Mouse (Mus musculus) layer of hippocampus, adult 2 months (tissue): ENCODE results near the gene Armcx6. TPM values are rescaled to one million over a fixed set of nuclear protein-coding genes. Genes with fewer than 3 reads are reported as not detected.
"Not testable (repeated sequence)": the region's sequence is repeated elsewhere in the genome, so short reads cannot be mapped to it uniquely, and the experiment has no call there.

Experiments used
- DNase-seq, 2 experiments: peaks; one replicate each; pipeline ENCODE4 v3.0.0; 2022; ENCODE audit warnings: low spot score in 2 of 2
- H3K27ac ChIP-seq: fragments of 200-600 bp; 2 replicates; pipeline ENCODE4 v1.8.1; 2022
- H3K4me3 ChIP-seq: fragments of 200-600 bp; 2 replicates; pipeline ENCODE4 v1.8.1; 2022; ENCODE audit warnings: mild to moderate bottlenecking
- CTCF ChIP-seq: fragments of 200-600 bp; conservative IDR thresholded peaks from 2 replicates; pipeline ENCODE4 v1.8.1; 2022; ENCODE audit warnings: antibody characterized with exemption, mild to moderate bottlenecking, moderate library complexity
- microRNA-seq, 2 experiments: library from miRNA; unstranded; fragments of <30 nt; microRNA quantifications; one replicate each; pipeline ENCODE4 v1.2.0; 2021
- total RNA-seq, 2 experiments: library from RNA; stranded (reverse); gene quantifications; 2 replicates each; pipeline ENCODE4 v1.2.3; 2021

Armcx6 gene
- total RNA-seq, 2 experiments from 2014 or later = 7.0 to 7.6 TPM

DNA sequence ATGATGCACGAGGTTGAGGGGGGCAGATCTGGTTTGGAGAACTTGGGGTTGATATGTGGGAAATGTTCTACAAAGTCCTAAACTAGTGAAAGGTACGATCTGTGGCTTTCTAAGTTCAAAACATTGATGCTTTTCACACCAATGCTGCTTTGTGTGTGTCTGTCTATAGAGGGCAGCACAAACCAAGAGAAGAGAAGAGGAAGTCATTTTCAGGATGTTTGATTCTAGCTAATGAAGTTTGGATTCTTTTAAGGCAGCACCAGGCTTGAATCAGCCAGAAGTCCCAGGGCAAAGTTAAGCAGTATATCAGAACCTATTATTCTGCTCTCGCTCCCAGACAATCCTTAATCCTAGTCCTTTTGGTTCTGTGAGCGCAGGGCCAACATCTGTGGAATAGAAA, 21.4 kb downstream of the Armcx6 start:
- TF ChIP-seq CTCF = peak; percentile 82
- Histone ChIP-seq H3K27ac (no peak overlapping the region), H3K4me3 (no peak overlapping the region)
- DNase-seq = peak in 1 of 2 experiments; percentile 18

DNA sequence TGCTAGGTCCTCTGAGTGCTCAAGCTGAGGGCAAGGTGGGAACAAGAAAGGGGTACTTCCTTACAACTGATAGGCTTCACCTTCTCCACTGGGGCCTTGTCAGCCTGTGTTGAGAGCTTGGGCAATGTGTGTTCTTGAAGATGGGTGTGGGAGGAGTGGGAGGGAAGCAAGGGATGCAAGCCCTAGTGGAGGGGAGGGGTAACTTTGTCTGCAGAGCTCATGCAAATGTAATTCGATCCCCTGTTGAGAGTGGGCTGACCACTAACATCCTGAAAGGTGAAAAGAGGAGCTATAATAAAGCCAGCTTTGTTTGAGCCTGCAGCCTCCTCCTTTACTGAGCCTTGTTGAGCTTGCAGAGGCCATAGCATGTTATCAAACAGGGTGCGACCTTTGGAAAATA, 27.5 kb downstream of the Armcx6 start:
- not testable (repeated sequence) for DNase-seq, H3K27ac ChIP-seq, H3K4me3 ChIP-seq

GRCm38 (mm10) chrX:134718524-134718923, 32.7 kb downstream of the Armcx6 start:
- peak overlapping the region; percentile 69 for H3K4me3 ChIP-seq
- no peak for TF ChIP-seq CTCF
- H3K27ac ChIP-seq = peak overlapping the region; percentile 90
- peak; percentile 39 to 46 for DNase-seq

DNA sequence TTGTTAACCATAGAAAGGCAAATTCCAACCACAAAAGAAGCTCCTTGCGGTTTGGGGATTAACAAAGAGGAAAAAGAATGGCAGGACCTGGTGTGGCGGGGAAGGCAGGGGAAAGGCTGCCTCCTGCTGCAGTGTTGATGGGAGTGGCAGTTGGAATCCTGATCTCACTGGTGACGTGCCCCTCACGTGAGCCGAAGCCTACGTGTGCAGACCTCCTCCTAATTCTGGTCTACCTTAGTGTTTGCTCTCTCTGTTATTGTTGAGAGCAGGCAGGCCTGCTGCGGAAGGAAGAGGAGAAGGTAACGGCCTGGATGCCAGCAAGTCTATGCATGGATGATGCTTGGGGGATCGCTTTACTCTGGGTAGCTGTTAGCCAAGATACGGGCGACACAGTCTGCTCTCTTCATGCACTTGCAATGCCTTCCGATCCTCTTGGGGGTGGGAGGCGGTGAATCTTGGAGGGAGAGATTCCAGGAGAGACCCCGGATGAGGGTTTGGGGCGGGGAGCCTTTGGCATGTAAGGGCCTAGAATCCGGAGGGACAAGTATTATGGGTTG, 33.4 kb downstream of the Armcx6 start, which contains the start of gene Armcx1:
Gene Armcx1 (plus strand): TSS at position 212 of the 557 bp plus-strand sequence.
- Histone ChIP-seq H3K27ac (peak within 1 kb of the TSS; percentile 90), H3K4me3 (peak within 1 kb of the TSS; percentile 69)
- TF ChIP-seq CTCF = peak; percentile 35
- peak; percentile 65 to 66 for DNase-seq

- Histone ChIP-seq H3K27ac (no peak overlapping the region), H3K4me3 (no peak overlapping the region)
- TF ChIP-seq CTCF = no peak
- no peak for DNase-seq
Observed at GRCm38 (mm10) chrX:134716863-134717262, 34.4 kb downstream of the Armcx6 start.

Small RNA genes within 50 kb of the gene (microRNA-seq; reads per million reads assigned to microRNA genes)
- gene Mir7093 = 0.55 to 0.96 reads per million in 2 experiments

Other genes with a start within 250 kb of the Armcx6 start
- gene Timm8a1, start 209.6 kb downstream of the Armcx6 start, total RNA-seq = 10 to 100 TPM; 15.7 to 18.3 TPM
- 1 to 10 TPM in 1 of 2 experiments, under 1 TPM in 1; 0.66 to 1.2 TPM for gene Btk, start 167.8 kb downstream of the Armcx6 start, total RNA-seq
- gene Rpl36a, start 165.8 kb downstream of the Armcx6 start, total RNA-seq = 100 to 1,000 TPM; 122 to 137 TPM
- 10 to 100 TPM in 1 of 2 experiments, 1 to 10 TPM in 1; 7.3 to 10.5 TPM for gene Gla, start 150.3 kb downstream of the Armcx6 start, total RNA-seq
- gene Hnrnph2, start 150.2 kb downstream of the Armcx6 start, total RNA-seq = 100 to 1,000 TPM; 152 to 157 TPM
- gene Armcx4, start 64.9 kb downstream of the Armcx6 start, total RNA-seq = 10 to 100 TPM; 34.6 to 35.4 TPM
- 10 to 100 TPM; 49.1 to 56.7 TPM for gene Armcx1, start 33.5 kb downstream of the Armcx6 start, total RNA-seq
- gene Armcx3, start 5.2 kb upstream of the Armcx6 start, total RNA-seq = 10 to 100 TPM; 77.5 to 89.8 TPM
- gene Armcx2, start 57.8 kb upstream of the Armcx6 start, total RNA-seq = 10 to 100 TPM; 87.0 to 87.5 TPM
- under 1 TPM in 1 of 2 experiments, not detected in 1; 0.20 TPM for gene Nxf2, start 213.3 kb upstream of the Armcx6 start, total RNA-seq